Mouse (Mus musculus) urinary bladder, postnatal 10 days (tissue): ENCODE measurements around the gene Slc1a5.

Experiments used
- DNase-seq: peaks from one replicate; pipeline ENCODE4 v3.0.0; 2022; ENCODE audit warnings: low spot score

The Slc1a5 gene

GRCm38 (mm10) chr7:16846775-16847174, 65.6 kb downstream of the Slc1a5 start:
- DNase-seq = no peak

GRCm38 (mm10) chr7:16847507-16847906, 66.4 kb downstream of the Slc1a5 start:
- no peak for DNase-seq
